Mouse (Mus musculus) c-Kit-positive CD71-positive TER-119-positive erythroid progenitor cells, embryonic 14.5 days (primary cell): ENCODE measurements around the gene Lcn5.
"Not testable (repeated sequence)": the region's sequence is repeated elsewhere in the genome, so short reads cannot be mapped to it uniquely, and the experiment has no call there.

Experiments
- DNase-seq: peaks from one replicate; pipeline ENCODE4 v3.0.0-alpha.2; 2013; ENCODE audit warnings: low spot score

The Lcn5 gene

GRCm38 (mm10) chr2:25679559-25679958 is 21.8 kb downstream of the Lcn5 start:
- DNase-seq: no peak

DNA sequence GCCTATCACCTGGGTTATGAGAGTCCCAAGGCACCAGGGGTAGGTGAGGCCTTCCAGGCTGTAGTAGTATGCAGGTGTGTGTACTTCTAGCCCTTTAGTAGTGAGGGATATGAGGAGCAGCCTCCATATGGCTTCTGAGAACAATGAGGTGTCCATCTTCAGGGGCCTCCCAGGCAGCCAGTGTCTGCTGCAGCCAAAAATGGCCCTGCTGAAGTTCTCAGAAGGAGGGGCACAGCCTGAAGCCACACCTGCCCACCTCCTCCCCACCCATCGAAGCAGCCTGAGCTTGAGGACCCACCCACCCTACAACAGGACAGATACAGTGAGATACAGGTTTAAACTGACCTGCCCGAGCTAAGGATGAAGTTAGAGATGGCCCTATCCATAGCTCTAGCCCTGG is 24.7 kb downstream of the Lcn5 start, which contains the start of gene Lcn10:
Gene Lcn10 (plus strand): TSS at position 301 of the 400 bp plus-strand sequence.
- no peak for DNase-seq

GRCm38 (mm10) chr2:25686941-25687340 is 29.2 kb downstream of the Lcn5 start:
- no peak for DNase-seq

DNA sequence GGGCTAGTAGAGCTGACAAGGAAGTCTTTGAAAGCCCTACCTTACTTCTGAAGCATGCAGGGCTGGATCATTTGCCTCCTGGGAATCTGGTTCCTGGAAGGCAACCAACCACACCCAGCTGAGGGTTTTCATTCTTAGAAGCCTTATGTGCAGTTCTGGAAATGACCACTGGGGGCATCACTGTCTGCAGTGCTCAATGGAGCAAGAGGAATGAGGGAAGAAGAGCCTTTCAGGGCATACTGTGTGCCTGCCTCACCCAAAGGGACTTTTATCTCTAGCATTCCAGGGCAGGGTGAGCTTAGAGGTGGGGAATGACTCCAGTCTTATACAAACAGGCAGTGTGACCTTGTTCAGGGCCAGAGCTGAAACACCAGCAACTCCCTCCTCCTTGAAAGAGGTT is 36.9 kb downstream of the Lcn5 start:
- DNase-seq: peak; percentile 73

DNA sequence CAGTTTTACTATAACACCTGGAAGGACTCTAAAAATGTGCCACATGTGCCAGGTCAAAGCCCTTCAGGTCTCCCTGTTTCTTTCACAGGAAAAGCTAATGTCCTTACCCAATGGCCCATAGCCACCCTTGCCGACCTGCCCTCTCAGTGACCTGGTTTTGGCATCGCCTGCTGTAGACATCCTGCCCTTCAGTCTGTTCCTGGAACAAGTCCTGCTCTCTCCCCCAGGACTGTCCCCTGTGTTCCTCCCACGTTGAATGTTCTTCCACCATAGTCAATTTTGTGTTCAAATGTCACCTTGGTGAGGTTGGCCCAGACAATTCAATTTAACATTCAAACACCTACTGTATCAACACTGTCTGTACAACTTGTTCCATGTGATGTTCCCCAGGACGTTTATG is 39.2 kb downstream of the Lcn5 start:
- no peak for DNase-seq

- DNase-seq: no peak
Measured at GRCm38 (mm10) chr2:25698696-25699095, 40.9 kb downstream of the Lcn5 start.

DNA sequence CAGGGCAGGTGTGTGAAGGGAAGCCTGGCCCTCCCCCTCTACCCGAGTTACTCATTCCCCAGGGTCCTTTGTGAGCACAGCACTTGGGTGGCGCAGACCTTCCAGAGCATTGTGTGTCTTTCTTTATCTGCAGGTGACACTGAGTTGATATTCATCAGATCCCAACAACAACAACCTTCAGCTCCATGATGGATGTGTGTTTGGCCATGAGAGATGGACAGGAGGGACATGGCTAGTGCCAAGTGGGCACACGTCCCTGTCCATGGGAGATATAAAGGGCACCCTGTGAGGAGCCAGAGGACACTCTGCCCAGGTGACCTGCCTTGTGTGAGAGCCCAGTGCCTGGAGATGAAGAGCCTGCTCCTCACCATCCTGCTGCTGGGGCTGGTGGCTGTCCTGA is 42.0 kb downstream of the Lcn5 start, which contains the start of gene Obp2a:
Gene Obp2a (plus strand): TSS at position 301 of the 400 bp plus-strand sequence.
- DNase-seq: not testable (repeated sequence)

- DNase-seq: no peak
Measured at GRCm38 (mm10) chr2:25701001-25701400, 43.2 kb downstream of the Lcn5 start.

DNA sequence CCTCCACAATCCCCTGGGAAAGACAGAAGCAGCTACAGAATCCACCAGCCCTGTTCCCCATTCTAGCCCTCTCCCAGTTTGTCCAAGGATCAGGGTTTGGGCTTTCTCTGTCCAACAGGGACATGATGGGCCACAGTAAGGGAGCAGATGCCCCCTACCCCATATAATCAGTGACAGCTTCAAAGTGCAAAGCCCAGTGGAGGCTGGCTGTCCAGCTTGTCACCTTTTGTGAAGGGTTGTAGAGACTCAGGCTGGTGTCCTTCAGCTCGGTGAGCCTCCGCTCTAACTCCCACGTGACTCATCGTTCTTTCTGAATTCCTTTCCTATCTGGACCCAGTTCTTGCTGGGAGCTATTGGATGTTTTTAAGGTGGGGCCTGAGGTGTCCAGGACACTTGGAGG is 46.0 kb downstream of the Lcn5 start:
- DNase-seq: no peak

DNA sequence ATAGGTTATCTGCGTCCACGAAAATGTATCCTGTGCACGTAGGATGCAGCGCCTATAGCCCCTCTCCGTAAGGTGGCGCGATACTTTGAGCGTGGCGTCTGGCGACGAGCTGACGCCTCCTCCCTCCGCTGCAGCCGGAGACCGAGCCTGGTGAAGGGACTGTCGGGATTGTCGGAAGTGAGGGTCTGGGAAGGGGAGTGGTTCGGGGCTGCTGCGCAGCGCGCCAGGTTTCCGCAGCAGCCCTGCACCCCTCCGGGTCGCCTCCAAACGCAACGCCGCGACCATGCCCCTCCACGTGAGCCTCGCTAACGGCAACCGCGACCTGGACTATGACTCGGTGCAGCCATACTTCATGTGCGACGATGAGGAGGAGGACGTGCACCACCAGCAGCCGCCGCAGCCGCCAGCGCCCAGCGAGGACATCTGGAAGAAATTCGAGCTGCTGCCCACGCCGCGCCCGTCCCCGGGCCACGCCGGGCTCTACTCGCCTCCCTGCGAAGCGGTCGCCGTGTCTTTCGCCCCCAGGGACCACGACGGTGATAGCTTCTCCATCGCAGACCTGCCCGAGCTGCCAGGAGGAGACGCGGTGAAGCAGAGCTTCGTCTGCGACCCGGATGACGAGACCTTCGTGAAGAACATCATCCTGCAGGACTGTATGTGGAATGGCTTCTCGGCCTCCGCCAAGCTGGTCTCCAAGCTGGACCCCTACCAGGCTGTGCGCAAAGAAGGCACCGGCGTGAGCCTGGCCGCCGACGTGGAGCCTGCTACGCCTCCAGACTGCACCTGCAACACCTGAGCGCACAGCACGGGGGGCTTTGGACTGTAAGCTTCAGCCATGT is 49.1 kb downstream of the Lcn5 start, which contains the start of gene Bmyc:
Gene Bmyc (plus strand): TSS at position 97 of the 839 bp plus-strand sequence.
- peak; percentile 21 for DNase-seq

DNA sequence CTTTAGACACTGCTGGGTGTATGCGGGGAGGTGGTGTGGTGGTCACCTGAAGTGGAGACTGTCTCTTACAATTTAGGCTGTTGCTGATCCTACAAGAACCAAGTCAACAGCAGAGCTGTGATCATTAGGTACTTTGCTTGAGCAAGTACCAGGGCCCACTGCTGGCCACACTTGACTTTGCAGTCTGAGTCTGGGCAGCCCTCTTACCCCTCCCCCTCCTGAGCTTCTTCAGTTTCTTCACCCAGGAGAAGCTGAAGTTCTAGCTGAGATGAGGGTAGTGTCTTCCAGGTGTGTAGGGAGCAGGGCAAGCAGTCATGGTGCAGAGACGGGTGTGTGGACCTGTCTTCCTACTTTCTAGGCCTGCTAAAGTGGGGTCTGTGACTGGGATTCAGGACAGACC is 50.4 kb downstream of the Lcn5 start:
- DNase-seq: no peak

DNA sequence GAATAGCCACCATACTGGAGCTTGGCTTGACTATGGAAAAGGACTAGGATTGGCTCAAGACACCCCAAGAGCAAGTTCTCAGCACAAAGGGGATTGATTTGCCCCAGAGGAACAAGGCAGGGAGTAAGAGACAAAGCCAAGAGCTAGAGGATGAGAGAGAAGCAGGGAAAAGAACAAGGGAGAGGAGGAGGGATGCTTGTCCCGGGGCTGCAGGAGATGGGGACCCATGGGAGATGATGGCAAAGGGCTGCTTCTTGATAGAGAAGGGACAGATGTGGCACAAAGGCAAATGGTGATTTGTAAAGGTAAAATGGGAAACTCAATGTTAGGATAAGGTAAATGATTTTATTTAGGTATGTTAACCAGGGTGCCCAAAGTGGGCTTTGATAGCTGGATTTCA is 51.3 kb downstream of the Lcn5 start:
- not testable (repeated sequence) for DNase-seq

DNA sequence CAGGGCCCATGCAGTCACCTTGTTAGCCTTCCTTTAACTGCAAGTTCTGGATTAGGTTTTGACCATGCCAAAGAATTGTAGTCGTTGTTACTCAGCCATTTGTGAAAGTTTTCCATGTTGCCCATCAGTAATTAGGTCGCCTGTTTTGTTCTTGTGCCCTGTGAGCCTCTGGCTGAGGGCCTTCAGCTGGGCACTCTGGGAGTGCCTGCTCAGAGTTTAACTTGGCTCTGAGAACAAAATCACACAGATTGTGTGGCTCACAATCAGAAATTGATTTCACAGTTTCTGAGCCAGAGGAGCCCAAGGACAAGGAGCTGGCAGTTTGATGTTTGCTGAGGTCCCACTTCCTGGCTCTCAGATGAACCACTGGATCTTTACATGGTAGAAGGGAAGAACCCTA is 52.0 kb downstream of the Lcn5 start:
- DNase-seq: not testable (repeated sequence)
